Mouse (Mus musculus): ENCODE measurements around the gene Daxx. TPM values are rescaled to one million over a fixed set of nuclear protein-coding genes. Genes with fewer than 3 reads are reported as not detected.
A peak's percentile ranks its signal among the peaks of the same experiment; 100 is the strongest.
"Not testable (repeated sequence)": the region's sequence is repeated elsewhere in the genome, so short reads cannot be mapped to it uniquely, and the experiment has no call there.

The Daxx gene
- polyA plus RNA-seq, 1 experiment = 35.9 TPM

DNA sequence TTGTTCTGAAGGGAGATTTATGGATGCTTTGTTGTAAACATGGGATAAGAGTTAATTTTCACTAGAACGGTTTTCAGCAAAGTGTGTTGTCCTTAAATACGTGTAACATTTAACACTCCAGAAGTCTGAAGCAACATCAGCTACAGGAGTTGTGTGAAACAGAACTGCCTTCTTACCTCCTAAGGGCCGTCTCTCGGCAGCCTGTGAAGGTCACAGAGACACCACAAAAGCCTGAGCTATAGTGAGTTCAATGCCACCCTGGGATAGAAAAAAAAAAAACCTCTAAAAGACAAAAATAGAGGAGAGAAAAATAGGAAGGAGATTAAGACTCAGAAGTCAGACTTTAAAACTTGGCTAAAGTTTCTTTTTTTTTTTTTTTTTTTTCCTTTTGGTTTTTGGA lies 7.1 kb upstream of the Daxx start:
- no peak for TF ChIP-seq CTCF (IDR thresholded peaks at IDR 0.05; ENCODE audit: insufficient read depth, low read length)
- no peak for TF ChIP-seq POLR2A (IDR thresholded peaks at IDR 0.05; ENCODE audit: borderline replicate concordance, extremely low read depth, low read depth, low read length)
- 55% methylated on average over 4 of the region's 4 CpGs for WGBS
- DNase-seq = no peak

GRCm38 (mm10) chr17:33902491-33902890 lies 6.7 kb upstream of the Daxx start:
- 46% methylated on average over 7 of the region's 7 CpGs for WGBS
- Histone ChIP-seq H3K4me1 (ENCODE audit: control insufficient read depth, insufficient read depth, low read length) (no peaks in the 10 kb centered on the region), H3K4me3 (replicated peaks; ENCODE audit: extremely low read depth, low read depth, low read length) (no peak overlapping the region)
- TF ChIP-seq POLR2A (IDR thresholded peaks at IDR 0.05; ENCODE audit: borderline replicate concordance, extremely low read depth, low read depth, low read length) (no peak), CTCF (IDR thresholded peaks at IDR 0.05; ENCODE audit: insufficient read depth, low read length) (no peak)
- DNase-seq = no peak

More for the DNA sequence above, 7.1 kb upstream of the Daxx start:
- no peak overlapping the region for H3K4me3 ChIP-seq (replicated peaks; ENCODE audit: extremely low read depth, low read depth, low read length)
- no peaks in the 10 kb centered on the region for H3K4me1 ChIP-seq (ENCODE audit: control insufficient read depth, insufficient read depth, low read length)

- not testable (repeated sequence) for H3K4me3 ChIP-seq (replicated peaks; ENCODE audit: extremely low read depth, low read depth, low read length); DNase-seq; H3K4me1 ChIP-seq (ENCODE audit: control insufficient read depth, insufficient read depth, low read length)
- 74% methylated on average over 6 of the region's 6 CpGs for WGBS
These were observed 5.1 kb upstream of the Daxx start for GRCm38 (mm10) chr17:33903911-33904651.

DNA sequence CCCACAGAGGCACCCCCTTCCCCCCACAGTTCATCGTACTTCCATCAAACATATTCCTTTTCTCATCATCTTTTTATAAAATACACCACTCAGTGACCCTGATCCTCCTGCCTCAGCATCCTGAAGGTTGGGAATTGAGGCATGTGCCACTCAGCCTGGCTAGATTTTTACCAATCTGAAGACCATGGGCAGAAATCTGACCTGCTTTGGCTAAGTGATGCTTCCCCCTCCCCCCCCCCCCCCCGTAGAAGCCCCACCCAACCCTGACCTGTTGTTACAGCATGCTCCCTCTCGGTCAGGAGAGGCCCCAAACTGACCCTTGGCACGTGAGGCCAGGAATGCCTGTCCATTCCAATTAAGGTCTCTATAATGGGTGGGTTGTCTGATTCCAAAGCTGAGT lies 4.4 kb upstream of the Daxx start, which contains the start of gene Platr17:
TSS of gene Platr17 (plus strand) at position 301 of the 400 bp plus-strand sequence.
- H3K4me1 ChIP-seq (ENCODE audit: control insufficient read depth, insufficient read depth, low read length); DNase-seq; H3K4me3 ChIP-seq (replicated peaks; ENCODE audit: extremely low read depth, low read depth, low read length): not testable (repeated sequence)
- 47% methylated on average over 4 of the region's 4 CpGs for WGBS

GRCm38 (mm10) chr17:33908331-33909076 lies 710 bp upstream of the Daxx start:
- Histone ChIP-seq H3K4me3 (replicated peaks; ENCODE audit: extremely low read depth, low read depth, low read length) (peak overlapping the region; percentile 65), H3K4me1 (ENCODE audit: control insufficient read depth, insufficient read depth, low read length) (peaks cover 2% of the 10 kb centered on the region; the same call in 1 of the 2 replicates)
- peak; percentile 51 for DNase-seq
- WGBS = under 1% methylated on average over 44 of the region's 44 CpGs
- TF ChIP-seq CTCF (IDR thresholded peaks at IDR 0.05; ENCODE audit: insufficient read depth, low read length) = no peak

GRCm38 (mm10) chr17:33909869-33910250 lies 646 bp downstream of the Daxx start:
- under 1% methylated on average over 14 of the region's 14 CpGs for WGBS
- H3K4me1 ChIP-seq (ENCODE audit: control insufficient read depth, insufficient read depth, low read length) = peaks cover 2% of the 10 kb centered on the region; the same call in 1 of the 2 replicates
- TF ChIP-seq CTCF (IDR thresholded peaks at IDR 0.05; ENCODE audit: insufficient read depth, low read length) (no peak), POLR2A (IDR thresholded peaks at IDR 0.05; ENCODE audit: borderline replicate concordance, extremely low read depth, low read depth, low read length) (peak; percentile 71; the same call in 1 of the 2 replicates)
- peak overlapping the region; percentile 86 for H3K4me3 ChIP-seq (replicated peaks; ENCODE audit: extremely low read depth, low read depth, low read length)
- peak; percentile 60 for DNase-seq

DNA sequence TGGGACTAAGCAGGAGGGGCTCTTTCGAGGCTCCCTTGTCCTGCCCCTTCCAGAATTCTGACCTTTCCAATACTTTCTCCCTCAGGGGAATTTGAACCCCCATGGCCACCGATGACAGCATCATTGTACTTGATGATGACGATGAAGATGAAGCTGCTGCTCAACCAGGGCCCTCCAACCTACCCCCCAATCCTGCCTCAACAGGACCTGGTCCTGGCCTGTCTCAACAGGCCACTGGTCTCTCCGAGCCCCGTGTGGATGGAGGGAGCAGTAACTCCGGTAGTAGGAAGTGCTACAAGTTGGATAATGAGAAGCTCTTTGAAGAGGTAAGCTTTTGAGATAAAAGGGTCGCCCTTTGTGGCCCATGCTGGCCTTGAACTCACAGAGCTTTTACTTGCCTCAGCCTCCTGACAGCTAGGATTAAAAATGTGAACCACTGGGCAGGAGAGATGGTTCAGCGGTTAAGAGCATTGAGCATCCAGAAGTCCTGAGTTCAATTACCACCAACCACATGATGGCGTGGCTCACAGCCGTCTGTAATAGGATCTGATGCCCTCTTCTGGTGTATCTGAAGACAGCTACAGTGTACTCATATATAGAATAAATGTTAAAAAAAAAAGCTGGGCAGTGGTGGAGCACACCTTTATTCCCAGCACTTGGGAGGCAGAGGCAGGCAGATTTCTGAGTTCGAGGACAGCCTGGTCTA lies 1.3 kb downstream of the Daxx start:
- Histone ChIP-seq H3K4me3 (replicated peaks; ENCODE audit: extremely low read depth, low read depth, low read length) (no peak overlapping the region), H3K4me1 (ENCODE audit: control insufficient read depth, insufficient read depth, low read length) (peaks cover 2% of the 10 kb centered on the region)
- 35% methylated on average over 11 of the region's 11 CpGs for WGBS
- no peak for TF ChIP-seq CTCF (IDR thresholded peaks at IDR 0.05; ENCODE audit: insufficient read depth, low read length)
- no peak for TF ChIP-seq POLR2A (IDR thresholded peaks at IDR 0.05; ENCODE audit: borderline replicate concordance, extremely low read depth, low read depth, low read length)
- DNase-seq = no peak

DNA sequence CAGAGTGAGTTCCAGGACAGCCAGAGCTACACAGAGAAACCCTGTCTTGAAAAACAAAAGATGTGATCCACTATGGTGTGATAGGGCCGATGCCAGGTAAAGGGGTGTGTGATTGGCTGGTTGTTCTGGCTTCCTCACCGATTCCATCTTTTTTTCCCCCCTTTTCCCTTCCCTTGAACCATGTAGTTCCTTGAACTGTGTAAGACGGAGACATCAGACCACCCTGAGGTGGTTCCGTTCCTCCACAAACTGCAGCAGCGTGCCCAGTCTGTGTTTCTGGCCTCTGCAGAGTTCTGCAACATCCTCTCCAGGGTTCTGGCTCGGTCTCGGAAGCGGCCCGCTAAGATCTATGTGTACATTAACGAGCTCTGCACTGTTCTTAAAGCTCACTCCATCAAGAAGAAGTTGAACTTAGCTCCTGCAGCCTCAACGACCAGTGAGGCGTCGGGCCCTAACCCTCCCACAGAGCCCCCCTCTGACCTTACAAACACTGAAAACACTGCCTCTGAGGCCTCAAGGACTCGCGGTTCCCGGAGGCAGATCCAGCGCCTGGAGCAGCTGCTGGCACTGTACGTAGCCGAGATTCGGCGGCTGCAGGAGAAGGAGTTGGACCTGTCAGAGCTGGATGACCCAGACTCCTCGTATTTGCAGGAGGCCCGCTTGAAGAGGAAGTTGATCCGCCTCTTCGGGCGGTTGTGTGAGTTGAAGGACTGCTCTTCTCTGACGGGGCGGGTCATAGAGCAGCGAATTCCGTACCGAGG lies 2.0 kb downstream of the Daxx start:
- no peak for DNase-seq
- TF ChIP-seq CTCF (IDR thresholded peaks at IDR 0.05; ENCODE audit: insufficient read depth, low read length) (no peak), POLR2A (IDR thresholded peaks at IDR 0.05; ENCODE audit: borderline replicate concordance, extremely low read depth, low read depth, low read length) (no peak)
- Histone ChIP-seq H3K4me3 (replicated peaks; ENCODE audit: extremely low read depth, low read depth, low read length) (no peak overlapping the region), H3K4me1 (ENCODE audit: control insufficient read depth, insufficient read depth, low read length) (peaks cover 2% of the 10 kb centered on the region)
- 82% methylated on average over 31 of the region's 31 CpGs for WGBS

GRCm38 (mm10) chr17:33911813-33912414 lies 2.7 kb downstream of the Daxx start:
- TF ChIP-seq CTCF (IDR thresholded peaks at IDR 0.05; ENCODE audit: insufficient read depth, low read length) = no peak
- no peak for TF ChIP-seq POLR2A (IDR thresholded peaks at IDR 0.05; ENCODE audit: borderline replicate concordance, extremely low read depth, low read depth, low read length)
- no peak for DNase-seq
- H3K4me1 ChIP-seq (ENCODE audit: control insufficient read depth, insufficient read depth, low read length) = peaks cover 5% of the 10 kb centered on the region
- WGBS = 86% methylated on average over 28 of the region's 28 CpGs
- no peak overlapping the region for H3K4me3 ChIP-seq (replicated peaks; ENCODE audit: extremely low read depth, low read depth, low read length)
